Mouse (Mus musculus): Measurements from ENCODE around the gene Fli1.

GRCm38 (mm10) chr9:32543923-32544575 lies 1.4 kb upstream of the Fli1 start:
- TF ChIP-seq CTCF (IDR thresholded peaks at IDR 0.05; ENCODE audit: low read depth, low read length), result no peak
- no peak for TF ChIP-seq GATA1 (IDR thresholded peaks at IDR 0.05; ENCODE audit: borderline replicate concordance, low read length)
- no peak for TF ChIP-seq TAL1 (conservative IDR thresholded peaks at IDR 0.05; ENCODE audit: low read depth, low read length)
